Mouse (Mus musculus) neural tube, embryonic 14.5 days (tissue): ENCODE results near the gene Scarb1. TPM values are rescaled to one million over a fixed set of nuclear protein-coding genes. Genes with fewer than 3 reads are reported as not detected.

Experiments
- ATAC-seq: fragments of 200-750 bp; cut with Nextera tagmentation; 2 replicates; pipeline ENCODE4 v1.8.0; 2017; ENCODE audit warnings: low read depth, mild to moderate bottlenecking, moderate TSS enrichment, moderate library complexity
- H3K27ac ChIP-seq: fragments of 300-500 bp; sonication (generic); 2 replicates; pipeline ENCODE4 v1.5.1; 2014; ENCODE audit warnings: low read depth, mild to moderate bottlenecking, control low read depth, low read length, moderate library complexity, mixed read lengths
- H3K27me3 ChIP-seq: fragments of 300-500 bp; sonication (generic); 2 replicates; pipeline ENCODE4 v1.6.1; 2014; ENCODE audit warnings: low read length; ENCODE audit not compliant: control insufficient read depth, insufficient read depth
- H3K36me3 ChIP-seq: fragments of 300-500 bp; sonication (generic); 2 replicates; pipeline ENCODE4 v1.6.1; 2014; ENCODE audit warnings: low read length, mixed read lengths; ENCODE audit not compliant: control insufficient read depth, insufficient read depth
- H3K4me1 ChIP-seq: fragments of 300-500 bp; sonication (generic); 2 replicates; pipeline ENCODE4 v1.6.1; 2014; ENCODE audit warnings: low read length; ENCODE audit not compliant: control insufficient read depth, insufficient read depth
- H3K4me2 ChIP-seq: fragments of 300-500 bp; sonication (generic); 2 replicates; pipeline ENCODE4 v1.6.1; 2014; ENCODE audit warnings: mild to moderate bottlenecking, low read depth, low read length, control low read depth
- H3K4me3 ChIP-seq: fragments of 300-500 bp; sonication (generic); 2 replicates; pipeline ENCODE4 v1.5.1; 2014; ENCODE audit warnings: low read depth, low read length, control low read depth, mixed read lengths
- H3K9ac ChIP-seq: fragments of 300-500 bp; sonication (generic); replicated peaks from 2 replicates; pipeline ENCODE4 v1.6.1; 2014; ENCODE audit warnings: low read depth, mild to moderate bottlenecking, control low read depth, low read length, mixed read lengths
- H3K9me3 ChIP-seq: fragments of 300-500 bp; sonication (generic); 2 replicates; pipeline ENCODE4 v1.6.1; 2016; ENCODE audit warnings: low read length; ENCODE audit not compliant: control insufficient read depth
- WGBS: fragments of 180-500 bp; shearing (Covaris S2); extraction: QIAGEN DNeasy Blood & Tissue Kit; methylation state at CpG from one replicate; pipeline ENCODE4 v1.1.7; 2014; 5-methylcytosine and 5-hydroxymethylcytosine counted together
- polyA plus RNA-seq: library from polyadenylated mRNA; unstranded; fragments of >200 nt; fragmentation: Nextera tagmentation; extraction: Ambion mirVana; gene quantifications from 2 replicates; pipeline ENCODE4 v1.2.1, GENCODE M21; 2014

The Scarb1 gene
- polyA plus RNA-seq, 1 experiment from 2014 or later, result 36.9 TPM

DNA sequence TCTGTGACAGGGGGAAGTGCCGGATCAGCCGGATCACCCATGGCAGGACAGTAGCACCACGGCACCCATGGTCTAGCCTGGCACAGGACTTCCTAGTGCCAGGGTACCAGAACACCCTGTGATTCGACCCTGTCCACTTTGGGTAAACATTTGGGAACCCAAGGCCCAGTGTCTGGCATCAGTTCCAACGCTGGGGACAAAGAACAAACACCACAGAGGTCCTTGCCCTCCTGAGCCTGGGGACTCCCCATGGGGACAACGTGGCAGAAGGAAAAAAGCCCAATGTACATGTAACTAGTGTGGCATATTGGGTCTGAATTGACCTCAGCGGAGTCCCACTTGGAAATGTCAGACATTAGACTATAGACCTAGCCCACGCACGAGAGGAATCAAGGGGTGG lies 10.7 kb downstream of the Scarb1 start:
- no peak for ATAC-seq
- H3K9me3 ChIP-seq, result no peaks in the 10 kb centered on the region
- 85% methylated on average over 9 of the region's 9 CpGs for WGBS
- no peak overlapping the region for H3K27ac ChIP-seq
- H3K9ac ChIP-seq, result no peak overlapping the region
- no peaks in the 10 kb centered on the region for H3K27me3 ChIP-seq
- no peak overlapping the region for H3K4me2 ChIP-seq
- no peak overlapping the region for H3K4me3 ChIP-seq
- no peaks in the 10 kb centered on the region for H3K4me1 ChIP-seq
- H3K36me3 ChIP-seq, result no peaks in the 10 kb centered on the region

DNA sequence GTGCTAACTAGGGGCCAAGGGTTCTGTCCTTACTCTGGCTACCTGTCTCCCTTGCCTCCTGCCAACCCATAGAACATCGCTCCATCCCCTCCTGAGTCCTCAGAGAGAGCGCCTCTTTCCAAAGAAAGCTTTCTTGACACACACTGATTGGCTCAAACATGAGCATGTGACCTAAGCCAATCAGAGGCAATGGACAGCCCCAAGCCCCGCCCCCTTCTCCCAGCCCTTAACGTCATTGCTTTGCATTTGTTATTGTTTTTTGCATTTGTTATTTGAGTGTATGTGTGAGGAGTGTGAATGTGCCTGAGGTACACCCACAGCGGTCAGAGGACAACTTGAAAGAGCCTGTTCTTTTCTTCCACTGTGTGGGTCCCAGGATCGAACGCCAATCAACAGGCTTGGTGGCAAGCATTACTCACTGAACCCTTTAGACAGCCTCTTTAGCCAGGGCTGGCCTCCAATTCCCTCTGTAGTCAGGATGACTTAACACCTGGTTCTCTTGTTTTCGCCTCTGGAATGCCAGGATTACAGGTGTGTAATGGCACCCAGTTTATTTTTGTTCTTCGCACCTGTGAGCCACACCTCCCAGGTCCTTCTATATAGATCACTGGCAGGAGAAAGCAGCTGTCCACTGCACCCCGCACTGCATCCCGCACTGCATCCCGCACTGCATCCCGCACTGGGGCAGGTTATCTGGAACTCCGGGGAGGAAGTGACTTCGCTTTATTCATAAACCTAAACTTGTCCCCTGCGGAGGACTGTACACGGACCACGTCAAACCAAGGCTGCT lies 13.1 kb downstream of the Scarb1 start:
- no peaks in the 10 kb centered on the region for H3K27me3 ChIP-seq
- H3K4me2 ChIP-seq, result peak overlapping the region; percentile 45
- H3K36me3 ChIP-seq, result no peaks in the 10 kb centered on the region
- peak; percentile 81; the same call in 1 of the 2 replicates for ATAC-seq
- no peaks in the 10 kb centered on the region for H3K9me3 ChIP-seq
- WGBS, result 60% methylated on average over 18 of the region's 18 CpGs
- H3K9ac ChIP-seq, result peak overlapping the region; percentile 42; the same call in 1 of the 2 replicates
- no peak overlapping the region for H3K27ac ChIP-seq
- peak overlapping the region; percentile 27 for H3K4me3 ChIP-seq
- H3K4me1 ChIP-seq, result no peaks in the 10 kb centered on the region

DNA sequence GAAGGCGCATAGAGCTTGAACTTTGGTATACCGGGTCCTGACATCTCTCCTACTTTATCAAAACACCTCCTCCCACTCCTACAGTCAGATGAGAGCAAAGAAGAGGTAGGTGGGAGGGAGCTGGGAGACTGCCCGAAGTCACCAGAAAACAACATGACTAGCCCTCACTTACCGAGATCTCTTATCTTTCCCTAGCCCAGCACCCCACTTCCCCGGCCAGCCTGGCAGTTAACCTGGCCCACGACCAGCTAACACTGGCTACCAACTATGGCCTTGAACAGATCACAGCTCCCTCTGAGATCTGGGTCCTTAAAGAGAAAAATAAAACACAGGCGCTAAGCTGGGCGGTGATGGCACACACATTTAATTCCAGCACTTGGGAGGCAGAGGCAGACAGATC lies 14.5 kb downstream of the Scarb1 start:
- H3K9ac ChIP-seq, result no peak overlapping the region
- no peak overlapping the region for H3K4me3 ChIP-seq
- H3K4me2 ChIP-seq, result no peak overlapping the region
- no peak overlapping the region for H3K27ac ChIP-seq
- no peaks in the 10 kb centered on the region for H3K9me3 ChIP-seq
- 93% methylated on average over 8 of the region's 8 CpGs for WGBS
- no peak for ATAC-seq
- no peaks in the 10 kb centered on the region for H3K36me3 ChIP-seq
- no peaks in the 10 kb centered on the region for H3K27me3 ChIP-seq
- H3K4me1 ChIP-seq, result no peaks in the 10 kb centered on the region

DNA sequence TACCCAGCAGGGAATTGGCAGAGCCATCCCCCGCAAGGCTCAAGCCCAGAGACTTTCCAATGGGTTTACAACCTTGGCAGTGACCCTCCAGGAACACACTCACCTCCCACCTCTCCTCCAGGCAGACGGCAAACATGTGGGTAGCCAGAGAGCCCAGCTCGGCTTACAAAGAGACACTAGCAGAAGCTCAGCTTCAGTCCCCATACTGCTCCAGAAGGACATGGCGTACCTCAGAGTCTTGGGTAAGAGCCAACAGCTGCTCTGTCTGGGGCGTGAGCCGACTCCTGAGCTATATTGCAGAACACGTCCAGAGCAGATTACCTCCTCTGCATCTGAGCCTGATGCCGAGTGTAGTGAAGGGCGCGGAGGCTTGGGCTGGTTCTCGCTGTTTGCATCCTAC lies 15.0 kb downstream of the Scarb1 start:
- ATAC-seq, result no peak
- Histone ChIP-seq H3K4me3 (no peak overlapping the region), H3K9me3 (no peaks in the 10 kb centered on the region), H3K9ac (no peak overlapping the region), H3K4me1 (no peaks in the 10 kb centered on the region), H3K4me2 (no peak overlapping the region), H3K27me3 (no peaks in the 10 kb centered on the region), H3K36me3 (no peaks in the 10 kb centered on the region), H3K27ac (no peak overlapping the region)
- WGBS, result 83% methylated on average over 11 of the region's 11 CpGs

DNA sequence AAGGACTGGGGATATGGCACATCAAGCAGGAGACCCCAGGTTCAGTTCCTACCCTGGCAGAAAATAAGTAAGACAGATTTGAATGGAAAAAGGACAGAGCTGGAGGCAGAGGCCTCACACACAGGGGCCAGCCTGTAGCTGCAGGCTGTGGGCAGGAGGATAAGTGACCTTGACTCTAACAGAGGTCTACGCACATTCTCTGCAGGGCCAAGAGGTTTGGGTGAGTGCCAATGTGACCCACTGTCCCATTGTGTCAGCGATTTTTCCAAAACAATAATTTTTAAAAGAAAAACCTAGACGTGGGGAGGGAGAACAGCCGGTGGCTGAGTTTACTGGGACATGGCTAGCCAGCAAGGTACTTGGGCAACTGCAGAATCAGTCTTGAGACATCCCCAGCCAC lies 15.6 kb downstream of the Scarb1 start:
- Histone ChIP-seq H3K36me3 (no peaks in the 10 kb centered on the region), H3K4me3 (no peak overlapping the region), H3K27me3 (no peaks in the 10 kb centered on the region), H3K4me2 (no peak overlapping the region), H3K9ac (no peak overlapping the region), H3K27ac (no peak overlapping the region), H3K4me1 (no peaks in the 10 kb centered on the region), H3K9me3 (no peaks in the 10 kb centered on the region)
- no peak for ATAC-seq
- 79% methylated on average over 4 of the region's 4 CpGs for WGBS

DNA sequence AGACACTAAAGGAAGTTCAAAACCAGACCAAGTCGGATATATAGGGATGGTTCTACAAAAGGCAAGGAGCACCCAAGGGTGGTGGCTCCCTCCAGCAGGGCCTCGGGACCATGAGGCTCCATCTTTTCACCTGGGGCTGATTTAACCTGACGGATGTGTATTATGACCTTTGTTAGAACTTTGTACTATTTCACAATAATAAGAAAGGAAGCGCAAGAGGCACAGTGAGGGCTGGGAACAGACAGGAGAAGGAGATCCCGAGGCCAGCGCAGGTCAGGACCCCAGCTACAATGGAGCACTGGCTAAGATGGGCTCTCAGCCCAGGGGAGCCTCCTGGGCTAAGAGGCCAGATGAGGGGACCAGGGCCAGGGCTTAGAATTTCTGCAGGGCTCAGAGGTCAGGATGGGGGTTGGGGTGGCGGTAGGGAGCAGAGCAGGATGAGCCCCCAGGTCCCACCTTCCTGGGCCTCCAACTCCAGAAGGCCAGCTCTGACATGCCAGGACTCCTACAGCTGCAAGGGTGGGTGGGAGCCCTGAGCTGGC lies 16.9 kb downstream of the Scarb1 start:
- H3K27me3 ChIP-seq, result no peaks in the 10 kb centered on the region
- H3K4me3 ChIP-seq, result no peak overlapping the region
- no peaks in the 10 kb centered on the region for H3K9me3 ChIP-seq
- no peak for ATAC-seq
- H3K4me2 ChIP-seq, result no peak overlapping the region
- H3K36me3 ChIP-seq, result no peaks in the 10 kb centered on the region
- H3K9ac ChIP-seq, result no peak overlapping the region
- no peaks in the 10 kb centered on the region for H3K4me1 ChIP-seq
- no peak overlapping the region for H3K27ac ChIP-seq
- 86% methylated on average over 7 of the region's 7 CpGs for WGBS

DNA sequence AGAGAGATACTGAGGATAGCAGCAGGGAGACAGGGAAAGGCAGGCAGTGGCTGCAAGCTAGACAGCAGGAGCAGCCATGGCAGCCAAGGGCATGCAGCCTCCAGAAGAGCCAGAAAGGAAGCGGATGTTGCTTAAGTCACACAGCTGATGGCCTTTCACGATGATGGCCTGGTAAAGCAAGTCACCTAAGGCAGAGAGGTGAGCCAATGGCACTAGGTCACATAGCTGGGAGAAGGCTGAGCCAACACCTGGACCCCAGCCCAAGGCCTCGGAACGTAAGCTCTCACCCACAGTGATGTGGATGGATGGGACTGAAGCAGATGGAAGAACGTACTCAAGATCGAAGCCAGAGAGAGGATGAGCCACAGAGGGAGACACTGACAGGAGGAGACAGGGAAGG lies 17.8 kb downstream of the Scarb1 start:
- Histone ChIP-seq H3K27me3 (no peaks in the 10 kb centered on the region), H3K4me2 (no peak overlapping the region), H3K36me3 (no peaks in the 10 kb centered on the region), H3K9ac (no peak overlapping the region), H3K9me3 (no peaks in the 10 kb centered on the region), H3K4me3 (no peak overlapping the region), H3K4me1 (no peaks in the 10 kb centered on the region), H3K27ac (no peak overlapping the region)
- WGBS, result 90% methylated on average over 6 of the region's 6 CpGs
- no peak for ATAC-seq

DNA sequence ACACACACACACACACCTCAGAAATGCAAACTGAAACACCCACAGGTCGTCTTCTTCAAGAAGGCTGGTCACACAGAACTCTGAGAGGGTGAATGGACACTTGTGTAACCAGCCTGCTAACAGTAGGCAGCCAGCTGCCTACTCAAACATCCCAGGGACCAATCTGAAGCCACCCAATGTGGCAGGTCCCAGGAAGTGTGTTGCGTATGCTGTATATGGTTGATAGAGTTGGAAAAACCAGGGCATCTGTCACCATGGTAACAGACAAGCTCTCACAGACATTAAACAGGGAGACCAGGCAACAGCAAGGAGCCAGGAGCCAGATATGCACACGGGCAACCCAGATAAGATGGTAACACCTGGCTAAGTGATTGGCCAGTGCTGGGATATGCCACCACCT lies 19.1 kb downstream of the Scarb1 start:
- no peak for ATAC-seq
- H3K9ac ChIP-seq, result no peak overlapping the region
- no peak overlapping the region for H3K27ac ChIP-seq
- H3K4me2 ChIP-seq, result no peak overlapping the region
- H3K9me3 ChIP-seq, result no peaks in the 10 kb centered on the region
- H3K27me3 ChIP-seq, result no peaks in the 10 kb centered on the region
- WGBS, result 77% methylated on average over 3 of the region's 3 CpGs
- no peaks in the 10 kb centered on the region for H3K36me3 ChIP-seq
- no peaks in the 10 kb centered on the region for H3K4me1 ChIP-seq
- no peak overlapping the region for H3K4me3 ChIP-seq

DNA sequence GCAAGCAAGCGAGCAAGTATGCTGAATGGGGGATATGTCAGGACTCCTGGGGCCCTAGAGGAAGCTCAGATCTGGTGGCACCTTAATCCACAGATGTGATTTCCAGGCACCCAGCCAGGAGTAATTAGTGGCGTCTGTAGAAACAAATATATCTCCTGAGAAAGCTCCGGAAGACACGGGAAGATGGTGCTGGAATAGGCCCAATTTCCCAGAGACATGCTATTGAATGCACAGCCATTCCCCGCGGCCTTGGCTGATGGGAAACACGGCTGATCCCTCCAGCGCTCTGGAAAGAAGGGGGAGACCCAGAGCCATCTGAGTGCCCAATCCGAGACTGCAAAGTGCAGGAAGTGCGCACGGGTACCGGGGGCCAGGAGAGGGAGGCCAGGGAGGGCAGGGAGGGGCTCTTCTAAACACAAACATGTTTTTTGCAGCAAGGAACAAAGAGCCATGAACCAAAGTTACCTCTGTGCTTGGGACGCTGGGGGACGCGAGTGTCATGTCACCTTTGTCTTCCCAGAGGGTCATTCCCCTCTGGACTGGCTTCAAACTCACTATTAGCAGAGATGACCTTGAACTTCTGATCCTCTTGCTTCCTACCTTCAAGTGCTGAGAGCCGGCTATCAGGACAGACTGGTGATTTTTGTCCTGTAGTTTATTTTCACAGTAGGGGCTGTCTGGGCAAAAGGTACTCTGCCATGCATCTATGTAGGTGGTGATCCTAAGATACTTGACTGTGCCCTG lies 21.7 kb downstream of the Scarb1 start:
- Histone ChIP-seq H3K4me3 (no peak overlapping the region), H3K9ac (no peak overlapping the region), H3K36me3 (no peaks in the 10 kb centered on the region), H3K4me2 (no peak overlapping the region; the same call in 1 of the 2 replicates), H3K9me3 (no peaks in the 10 kb centered on the region), H3K27me3 (no peaks in the 10 kb centered on the region), H3K4me1 (no peaks in the 10 kb centered on the region), H3K27ac (peak overlapping the region; percentile 57; the same call in 1 of the 2 replicates)
- whole genome bisulfite sequencing, result 65% methylated on average over 16 of the region's 16 CpGs
- ATAC-seq, result no peak
